Mouse (Mus musculus) ES-Bruce4 (cell line): Measurements from ENCODE around the gene Tekt4.

ENCODE experiments used
- CTCF ChIP-seq: IDR thresholded peaks from one replicate; pipeline ENCODE4 v1.8.1; 2011; ENCODE audit warnings: low read depth, low read length
- POLR2A ChIP-seq: IDR thresholded peaks from one replicate; pipeline ENCODE4 v1.8.1; 2011; ENCODE audit warnings: low read length; ENCODE audit not compliant: insufficient read depth

GRCm38 (mm10) chr17:25416219-25416618, 38.2 kb upstream of the Tekt4 start:
- no peak for TF ChIP-seq CTCF
- TF ChIP-seq POLR2A: no peak
